Mouse (Mus musculus): ENCODE measurements at regions not wholly inside any gene's neighbourhood (a gene's known extent, or its start where the extent isn't known, plus 50 kb on each side); places are given as distances from the start of the nearest gene placed in this dataset.

GRCm38 (mm10) chr13:44420227-44420592 lies 309.1 kb upstream of the Jarid2 start:
- DNase-seq (ENCODE audit: extremely low read depth, low read depth): no peak

GRCm38 (mm10) chr13:44420941-44421340 lies 308.3 kb upstream of the Jarid2 start:
- DNase-seq (ENCODE audit: extremely low read depth, low read depth): no peak

GRCm38 (mm10) chr13:44421426-44421825 lies 307.8 kb upstream of the Jarid2 start:
- no peak for DNase-seq (ENCODE audit: extremely low read depth, low read depth)

GRCm38 (mm10) chr13:44421922-44422321 lies 307.4 kb upstream of the Jarid2 start:
- DNase-seq (ENCODE audit: extremely low read depth, low read depth): no peak

- DNase-seq (ENCODE audit: extremely low read depth, low read depth): no peak
Observed at GRCm38 (mm10) chr13:44430492-44430891, 298.8 kb upstream of the Jarid2 start.

- peak; percentile 19 for DNase-seq (ENCODE audit: extremely low read depth, low read depth)
Observed at GRCm38 (mm10) chr13:44437709-44438108, 291.6 kb upstream of the Jarid2 start.

- no peak for DNase-seq (ENCODE audit: extremely low read depth, low read depth)
Observed at GRCm38 (mm10) chr13:44441061-44441460, 288.2 kb upstream of the Jarid2 start.

- DNase-seq (ENCODE audit: extremely low read depth, low read depth): no peak
Observed at GRCm38 (mm10) chr13:44449216-44449830, 280.0 kb upstream of the Jarid2 start.

- no peak for DNase-seq (ENCODE audit: extremely low read depth, low read depth)
Observed at GRCm38 (mm10) chr13:44451224-44451623, 278.1 kb upstream of the Jarid2 start.

- DNase-seq (ENCODE audit: extremely low read depth, low read depth): no peak
Observed at GRCm38 (mm10) chr13:44453131-44453530, 276.1 kb upstream of the Jarid2 start.

GRCm38 (mm10) chr13:44454136-44454535 lies 275.1 kb upstream of the Jarid2 start:
- no peak for DNase-seq (ENCODE audit: extremely low read depth, low read depth)

GRCm38 (mm10) chr13:44455193-44455592 lies 274.1 kb upstream of the Jarid2 start:
- no peak for DNase-seq (ENCODE audit: extremely low read depth, low read depth)

- no peak for DNase-seq (ENCODE audit: extremely low read depth, low read depth)
Observed at GRCm38 (mm10) chr13:44458744-44459143, 270.5 kb upstream of the Jarid2 start.

- no peak for DNase-seq (ENCODE audit: extremely low read depth, low read depth)
Observed at GRCm38 (mm10) chr13:44459148-44459547, 270.1 kb upstream of the Jarid2 start.

GRCm38 (mm10) chr13:44463675-44464074 lies 265.6 kb upstream of the Jarid2 start:
- no peak for DNase-seq (ENCODE audit: extremely low read depth, low read depth)

GRCm38 (mm10) chr13:44465567-44465966 lies 263.7 kb upstream of the Jarid2 start:
- DNase-seq (ENCODE audit: extremely low read depth, low read depth): no peak

- no peak for DNase-seq (ENCODE audit: extremely low read depth, low read depth)
Observed at GRCm38 (mm10) chr13:44468963-44469674, 260.2 kb upstream of the Jarid2 start.

GRCm38 (mm10) chr13:44469675-44470074 lies 259.6 kb upstream of the Jarid2 start:
- DNase-seq (ENCODE audit: extremely low read depth, low read depth): no peak

GRCm38 (mm10) chr13:44473200-44473599 lies 256.1 kb upstream of the Jarid2 start:
- DNase-seq (ENCODE audit: extremely low read depth, low read depth): no peak

GRCm38 (mm10) chr13:44476901-44477300 lies 252.4 kb upstream of the Jarid2 start:
- DNase-seq (ENCODE audit: extremely low read depth, low read depth): no peak

- DNase-seq (ENCODE audit: extremely low read depth, low read depth): no peak
Observed at GRCm38 (mm10) chr13:44480128-44480527, 249.1 kb upstream of the Jarid2 start.

- peak; percentile 54 for DNase-seq (ENCODE audit: extremely low read depth, low read depth)
Observed at GRCm38 (mm10) chr13:44482661-44483060, 246.6 kb upstream of the Jarid2 start.

All from MEL-GATA-1-ER (cell line).